In the genomic region with DNA sequence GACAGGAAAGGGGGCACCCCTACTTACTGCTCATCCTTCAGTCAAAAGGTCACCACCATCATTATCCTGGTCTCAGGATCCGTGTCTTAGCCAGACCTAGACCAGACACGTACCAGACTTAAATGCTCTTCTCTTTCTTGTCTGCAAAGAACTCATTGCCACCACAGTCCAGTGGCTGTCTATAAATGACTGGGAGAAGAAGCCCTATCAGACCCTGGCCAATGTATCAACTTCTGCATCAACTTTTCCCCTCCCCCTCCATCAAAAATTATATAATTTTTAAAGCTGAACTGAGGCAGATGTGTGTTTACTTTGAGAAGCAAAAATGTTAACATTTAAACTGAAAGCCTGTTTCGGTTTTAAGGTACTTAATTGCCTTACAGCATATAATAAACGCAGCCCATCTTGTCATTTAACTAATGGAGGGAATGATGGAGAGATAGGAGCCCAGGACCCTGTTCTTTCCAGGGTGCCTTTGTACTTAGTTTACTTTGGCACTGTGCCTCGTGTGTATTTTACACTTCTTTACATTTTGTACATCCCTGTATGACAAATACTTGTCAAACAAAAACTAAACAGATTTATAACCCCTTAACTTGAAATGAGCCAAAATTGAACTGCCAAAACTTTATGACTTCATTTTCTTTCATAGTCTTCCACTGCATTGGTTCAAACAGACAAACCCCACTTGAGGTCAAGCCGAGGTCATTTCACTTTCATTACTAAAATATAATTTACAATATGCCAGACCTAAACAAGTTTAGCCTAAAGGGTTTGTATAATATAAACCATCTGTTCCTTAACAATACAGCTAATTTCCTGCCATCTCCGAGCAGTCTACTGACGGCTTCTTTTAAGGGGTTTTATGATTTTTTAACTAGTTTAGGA, we compare ENCODE assay signal across 23 mouse cellular contexts. TPM values are rescaled to one million over a fixed set of nuclear protein-coding genes. Genes with fewer than 3 reads are reported as not detected.
DNase-seq lines count a peak whose midpoint lies in the region; ATAC-seq and TF ChIP-seq lines count a peak whose summit lies in the region.
"Had no signal": no experiment of that assay in that cellular context is flagged by ENCODE, and none has a peak within 500 bp of the region (broad histone marks: within the 10 kb centered on the region; RNA-seq: fewer than 3 reads in every experiment).

No protein-coding gene starts in this region.

- WGBS in kidney, embryonic 14.5 days = 45% methylated on average over 8 of the region's 8 CpGs
- WGBS in lung, postnatal 0 days = 29% methylated on average over 8 of the region's 8 CpGs
- 41% methylated on average over 8 of the region's 8 CpGs for WGBS in lung, adult 2 months
- 22% methylated on average over 8 of the region's 8 CpGs for WGBS in stomach, embryonic 15.5 days

- no peak for TF ChIP-seq EP300 in lung, postnatal 0 days (IDR thresholded peaks at IDR 0.05)

- no peak overlapping the region for H3K4me3 ChIP-seq in kidney, embryonic 14.5 days (ENCODE audit: low read length)
- H3K4me3 ChIP-seq in lung, postnatal 0 days (ENCODE audit: low read depth, low read length) = no peak overlapping the region
- H3K4me3 ChIP-seq in lung, adult 2 months (replicated peaks; ENCODE audit: extremely low read depth, low read depth, low read length) = no peak overlapping the region
- no peak overlapping the region for H3K4me3 ChIP-seq in stomach, embryonic 15.5 days (replicated peaks)
- H3K4me3 ChIP-seq: heart, embryonic 13.5 days; liver, embryonic 13.5 days; midbrain, embryonic 13.5 days had no signal

- no peak for DNase-seq in kidney, adult 18-20 months
- peak; percentile 48 for DNase-seq in lung, postnatal 0 days (ENCODE audit: low spot score)
- no peak for DNase-seq in lung, adult 2 months
- DNase-seq in hindlimb bud, embryonic 11.5 days (ENCODE audit: extremely low spot score, low read depth, low spot score) = peak; percentile 74
- no peak for DNase-seq in thymus, postnatal 4 days
- DNase-seq: cerebellum, adult 9-10 months; heart, postnatal 4 days; kidney, postnatal 4 days; liver, embryonic 13.5 days; thymus, postnatal 14 days had no signal

- 0 out of 2 replicates have a peak overlapping the region, but pooled peaks have one; percentile 47 for H3K27ac ChIP-seq in kidney, embryonic 14.5 days (ENCODE audit: low read depth, low read length)
- no peak overlapping the region for H3K27ac ChIP-seq in lung, postnatal 0 days (ENCODE audit: low read length)
- peak overlapping the region; percentile 55; the same call in 1 of the 2 replicates for H3K27ac ChIP-seq in stomach, embryonic 15.5 days
- H3K27ac ChIP-seq: heart, embryonic 13.5 days; liver, embryonic 13.5 days; macrophage; midbrain, embryonic 13.5 days had no signal

- TF ChIP-seq POLR2A in lung, adult 2 months (IDR thresholded peaks at IDR 0.05; ENCODE audit: borderline replicate concordance, extremely low read depth, low read depth, low read length) = no peak

- H3K4me2 ChIP-seq in kidney, embryonic 14.5 days (replicated peaks; ENCODE audit: low read depth, low read length) = no peak overlapping the region
- H3K4me2 ChIP-seq in lung, postnatal 0 days (replicated peaks; ENCODE audit: low read depth, low read length) = no peak overlapping the region
- H3K4me2 ChIP-seq in stomach, embryonic 15.5 days = no peak overlapping the region
- H3K4me2 ChIP-seq: heart, embryonic 13.5 days; liver, embryonic 13.5 days; midbrain, embryonic 13.5 days had no signal

- H3K9me3 ChIP-seq in kidney, embryonic 14.5 days (ENCODE audit: control insufficient read depth, low read length) = no peaks in the 10 kb centered on the region
- H3K9me3 ChIP-seq in lung, postnatal 0 days (ENCODE audit: low read length) = no peaks in the 10 kb centered on the region
- no peaks in the 10 kb centered on the region for H3K9me3 ChIP-seq in stomach, embryonic 15.5 days
- H3K9me3 ChIP-seq: heart, embryonic 13.5 days; liver, embryonic 13.5 days; midbrain, embryonic 13.5 days had no signal

- no peak overlapping the region for H3K9ac ChIP-seq in kidney, embryonic 14.5 days (ENCODE audit: low read depth, low read length)
- H3K9ac ChIP-seq in lung, postnatal 0 days (replicated peaks; ENCODE audit: low read depth) = no peak overlapping the region
- no peak overlapping the region for H3K9ac ChIP-seq in stomach, embryonic 15.5 days
- H3K9ac ChIP-seq: heart, embryonic 13.5 days; liver, embryonic 13.5 days; midbrain, embryonic 13.5 days had no signal

- ATAC-seq in kidney, embryonic 14.5 days (ENCODE audit: low FRiP score, low TSS enrichment) = peak; percentile 52
- ATAC-seq in lung, postnatal 0 days = no peak; the same call in 1 of the 2 replicates
- ATAC-seq in stomach, embryonic 15.5 days (ENCODE audit: insufficient read depth, low FRiP score, low read depth) = peak; percentile 81
- ATAC-seq in monocyte, adult 5-6 weeks (replicated peaks; ENCODE audit: insufficient number of reproducible peaks, low FRiP score, low TSS enrichment, poor library complexity, severe bottlenecking) = no peak
- ATAC-seq: forebrain, embryonic 16.5 days; hindbrain, embryonic 16.5 days; midbrain, embryonic 13.5 days had no signal

- no peaks in the 10 kb centered on the region for H3K27me3 ChIP-seq in kidney, embryonic 14.5 days (ENCODE audit: control insufficient read depth, insufficient read depth, low read length)
- no peaks in the 10 kb centered on the region for H3K27me3 ChIP-seq in lung, postnatal 0 days (replicated peaks; ENCODE audit: insufficient read depth, low read length)
- H3K27me3 ChIP-seq in stomach, embryonic 15.5 days (replicated peaks) = no peaks in the 10 kb centered on the region
- H3K27me3 ChIP-seq: heart, embryonic 13.5 days; liver, embryonic 13.5 days; midbrain, embryonic 13.5 days had no signal

- H3K36me3 ChIP-seq in kidney, embryonic 14.5 days (ENCODE audit: control insufficient read depth, insufficient read depth, low read length) = no peaks in the 10 kb centered on the region
- no peaks in the 10 kb centered on the region for H3K36me3 ChIP-seq in lung, postnatal 0 days (ENCODE audit: insufficient read depth, low read length)
- no peaks in the 10 kb centered on the region for H3K36me3 ChIP-seq in stomach, embryonic 15.5 days
- H3K36me3 ChIP-seq: liver, embryonic 13.5 days; midbrain, embryonic 13.5 days had no signal

- H3K4me1 ChIP-seq in kidney, embryonic 14.5 days (ENCODE audit: control insufficient read depth, insufficient read depth, low read length) = no peaks in the 10 kb centered on the region
- H3K4me1 ChIP-seq in lung, postnatal 0 days (ENCODE audit: insufficient read depth, low read depth, low read length) = no peaks in the 10 kb centered on the region
- no peaks in the 10 kb centered on the region for H3K4me1 ChIP-seq in lung, adult 2 months (ENCODE audit: control insufficient read depth, insufficient read depth, low read length)
- peaks cover 8% of the 10 kb centered on the region; the same call in 1 of the 2 replicates for H3K4me1 ChIP-seq in stomach, embryonic 15.5 days
- H3K4me1 ChIP-seq: liver, embryonic 13.5 days; midbrain, embryonic 13.5 days had no signal

- TF ChIP-seq CTCF in lung, postnatal 0 days (IDR thresholded peaks at IDR 0.05) = no peak
- TF ChIP-seq CTCF in lung, adult 2 months (IDR thresholded peaks at IDR 0.05; ENCODE audit: insufficient read depth, low read length) = no peak

RNA-seq across cellular contexts. Expression of a gene that starts 43.1 kb away (rescaled TPM):
- 1.3 TPM in 2 replicates for polyA plus RNA-seq in kidney, embryonic 14.5 days (2014; fragmentation: Nextera tagmentation; extraction: Ambion mirVana)
- polyA plus RNA-seq in lung, postnatal 0 days (2015; fragmentation: Nextera tagmentation; extraction: Ambion mirVana) = 0.14 and 0.46 TPM in 2 replicates
- polyA plus RNA-seq in lung, adult 2 months (2012; rRNA removed) = not detected in 2 replicates
- 0.17 and 0.24 TPM in 2 replicates for polyA plus RNA-seq in stomach, embryonic 15.5 days (2015; fragmentation: Nextera tagmentation; extraction: Ambion mirVana)
- total RNA-seq in monocyte, adult 5-6 weeks (2017) = not detected in 3 replicates
- total RNA-seq: gastrocnemius, adult 18-20 months; granulocyte monocyte progenitor cell, adult 5-6 weeks; layer of hippocampus, postnatal 25 days; left cerebral cortex, postnatal 25 days had no signal
- polyA plus RNA-seq: cortical plate, adult 2 months; macrophage had no signal

Comparison
In these comparisons a context has a peak if more than half of its experiments do, and no peak if none do; other contexts are left out.
1. DNase-seq: peak in lung, postnatal 0 days (single experiment) and hindlimb bud, embryonic 11.5 days (single experiment); none in kidney, adult 18-20 months (single experiment), lung, adult 2 months (single experiment) and thymus, postnatal 4 days (single experiment).
2. ATAC-seq: peak in kidney, embryonic 14.5 days (single experiment) and stomach, embryonic 15.5 days (single experiment); none in lung, postnatal 0 days (single experiment) and monocyte, adult 5-6 weeks (single experiment).